Mouse (Mus musculus) olfactory bulb, adult 2 months (tissue): ENCODE results near the gene Nadsyn1. TPM values are rescaled to one million over a fixed set of nuclear protein-coding genes. Genes with fewer than 3 reads are reported as not detected.

Experiments used
- H3K27ac ChIP-seq: fragments of 200-500 bp; 2 replicates; pipeline ENCODE4 v1.5.1; 2012; ENCODE audit warnings: low read depth, low read length; ENCODE audit not compliant: insufficient read depth
- H3K4me1 ChIP-seq: fragments of 200-500 bp; 2 replicates; pipeline ENCODE4 v1.6.1; 2012; ENCODE audit warnings: low read length; ENCODE audit not compliant: control insufficient read depth, insufficient read depth
- H3K4me3 ChIP-seq: fragments of 200-500 bp; 2 replicates; pipeline ENCODE4 v1.5.1; 2012; ENCODE audit warnings: mild to moderate bottlenecking, low read depth, low read length, moderate library complexity; ENCODE audit not compliant: insufficient read depth
- CTCF ChIP-seq: fragments of 200-500 bp; IDR thresholded peaks from 2 replicates; pipeline ENCODE4 v1.5.1; 2012; ENCODE audit warnings: low read depth, mild to moderate bottlenecking, low read length, moderate library complexity; ENCODE audit not compliant: insufficient read depth
- POLR2A ChIP-seq: fragments of 200-500 bp; IDR thresholded peaks from 2 replicates; pipeline ENCODE4 v1.6.1; 2012; ENCODE audit warnings: mild to moderate bottlenecking, low read depth, low read length, moderate library complexity; ENCODE audit not compliant: insufficient read depth
- WGBS: fragments of 180-500 bp; shearing (Covaris S2); methylation state at CpG from one replicate; pipeline ENCODE4 v1.1.7; 2018; 5-methylcytosine and 5-hydroxymethylcytosine counted together
- polyA plus RNA-seq: library from polyadenylated mRNA; stranded (reverse); fragments of >200 nt; gene quantifications from 2 replicates; pipeline ENCODE4 v1.2.4, GENCODE M21; 2012; ENCODE audit warnings: low replicate concordance; ENCODE audit not compliant: missing spikeins, insufficient read depth, insufficient read length

Gene Nadsyn1
- not detected in 2 replicates for polyA plus RNA-seq

- TF ChIP-seq CTCF (no peak), POLR2A (peak; percentile 65)
- WGBS: under 1% methylated on average over 40 of the region's 40 CpGs
- Histone ChIP-seq H3K4me3 (peak within 1 kb of the TSS; percentile 65), H3K27ac (peak within 1 kb of the TSS; percentile 78), H3K4me1 (peaks cover 5% of the 10 kb centered on the region)
These were observed at the start of gene Nadsyn1, which contains the start of gene Dhcr7 for GRCm38 (mm10) chr7:143822375-143823265. Gene Nadsyn1, minus strand, starts transcription at chr7:143822849. Gene Dhcr7, plus strand, starts transcription at chr7:143823145.

GRCm38 (mm10) chr7:143868874-143869273, 46.2 kb upstream of the Nadsyn1 start:
- 96% methylated on average over 4 of the region's 4 CpGs for WGBS
- TF ChIP-seq CTCF (no peak), POLR2A (no peak)
- H3K4me3 ChIP-seq: no peak overlapping the region
- no peak overlapping the region for H3K27ac ChIP-seq
- H3K4me1 ChIP-seq: no peaks in the 10 kb centered on the region

GRCm38 (mm10) chr7:143866538-143866937, 43.9 kb upstream of the Nadsyn1 start, which contains the start of gene Gm498:
Gene Gm498, plus strand, starts transcription at chr7:143866838.
- no peak within 1 kb of the TSS for H3K27ac ChIP-seq
- H3K4me3 ChIP-seq: no peak within 1 kb of the TSS
- H3K4me1 ChIP-seq: no peaks in the 10 kb centered on the region
- 92% methylated on average over 2 of the region's 2 CpGs for WGBS
- no peak for TF ChIP-seq CTCF
- no peak for TF ChIP-seq POLR2A

GRCm38 (mm10) chr7:143848768-143849482, 26.3 kb upstream of the Nadsyn1 start:
- TF ChIP-seq CTCF (no peak), POLR2A (no peak)
- no peak overlapping the region for H3K4me3 ChIP-seq
- H3K27ac ChIP-seq: no peak overlapping the region
- no peaks in the 10 kb centered on the region for H3K4me1 ChIP-seq
- WGBS: 90% methylated on average over 8 of the region's 8 CpGs

GRCm38 (mm10) chr7:143848127-143848767, 25.6 kb upstream of the Nadsyn1 start:
- no peak overlapping the region for H3K27ac ChIP-seq
- TF ChIP-seq POLR2A: no peak
- no peak overlapping the region for H3K4me3 ChIP-seq
- 97% methylated on average over 5 of the region's 5 CpGs for WGBS
- no peaks in the 10 kb centered on the region for H3K4me1 ChIP-seq

GRCm38 (mm10) chr7:143841301-143841700, 18.7 kb upstream of the Nadsyn1 start:
- TF ChIP-seq CTCF: no peak
- TF ChIP-seq POLR2A: no peak
- Histone ChIP-seq H3K27ac (no peak overlapping the region), H3K4me1 (0 out of 2 replicates have a peak, but pooled peaks cover 2% of the 10 kb centered on the region), H3K4me3 (no peak overlapping the region)
- WGBS: 96% methylated on average over 8 of the region's 8 CpGs

GRCm38 (mm10) chr7:143840121-143840520, 17.5 kb upstream of the Nadsyn1 start:
- WGBS: 91% methylated on average over 5 of the region's 5 CpGs
- TF ChIP-seq POLR2A (no peak), CTCF (no peak)
- Histone ChIP-seq H3K27ac (no peak overlapping the region), H3K4me1 (peaks cover 9% of the 10 kb centered on the region; the same call in 1 of the 2 replicates), H3K4me3 (no peak overlapping the region)

- Histone ChIP-seq H3K27ac (no peak overlapping the region), H3K4me1 (peaks cover 10% of the 10 kb centered on the region; the same call in 1 of the 2 replicates), H3K4me3 (no peak overlapping the region)
- 72% methylated on average over 3 of the region's 3 CpGs for WGBS
- TF ChIP-seq POLR2A (no peak), CTCF (no peak)
These were observed 15.2 kb upstream of the Nadsyn1 start for GRCm38 (mm10) chr7:143837705-143838358.
